Mouse (Mus musculus) heart, embryonic 13.5 days (tissue): ENCODE measurements at regions not wholly inside any gene's neighbourhood (a gene's known extent, or its start where the extent isn't known, plus 50 kb on each side); places are given as distances from the start of the nearest gene placed in this dataset.
A peak's percentile ranks its signal among the peaks of the same experiment; 100 is the strongest.

Experiments used
- ATAC-seq: fragments of 200-750 bp; cut with Nextera tagmentation; 2 replicates; pipeline ENCODE4 v1.8.0; 2017; ENCODE audit warnings: moderate TSS enrichment; ENCODE audit not compliant: insufficient number of reproducible peaks, low FRiP score, low TSS enrichment; ENCODE audit errors: extremely low read depth
- H3K27ac ChIP-seq: fragments of 300-500 bp; sonication (generic); replicated peaks from 2 replicates; pipeline ENCODE4 v1.5.1; 2015; ENCODE audit warnings: moderate library complexity, mild to moderate bottlenecking, inconsistent platforms
- H3K27me3 ChIP-seq: fragments of 300-500 bp; sonication (generic); replicated peaks from 2 replicates; pipeline ENCODE4 v1.6.1; 2015; ENCODE audit warnings: mild to moderate bottlenecking, inconsistent platforms
- H3K36me3 ChIP-seq: fragments of 300-500 bp; sonication (generic); 2 replicates; pipeline ENCODE4 v1.6.1; 2015; ENCODE audit warnings: mild to moderate bottlenecking, inconsistent platforms
- H3K4me1 ChIP-seq: fragments of 300-500 bp; sonication (generic); 2 replicates; pipeline ENCODE4 v1.6.1; 2015; ENCODE audit warnings: inconsistent platforms
- H3K4me2 ChIP-seq: fragments of 300-500 bp; sonication (generic); 2 replicates; pipeline ENCODE4 v1.6.1; 2015; ENCODE audit warnings: inconsistent platforms, mild to moderate bottlenecking, moderate library complexity
- H3K4me3 ChIP-seq: fragments of 300-500 bp; sonication (generic); 2 replicates; pipeline ENCODE4 v1.5.1; 2015; ENCODE audit warnings: moderate library complexity, mild to moderate bottlenecking, inconsistent platforms
- H3K9ac ChIP-seq: fragments of 300-500 bp; sonication (generic); 2 replicates; pipeline ENCODE4 v1.6.1; 2015; ENCODE audit warnings: inconsistent platforms, mild to moderate bottlenecking, moderate library complexity
- H3K9me3 ChIP-seq: fragments of 300-500 bp; sonication (generic); 2 replicates; pipeline ENCODE4 v1.6.1; 2016; ENCODE audit warnings: inconsistent platforms
- WGBS: fragments of 180-500 bp; shearing (Covaris S2); methylation state at CpG from one replicate; pipeline ENCODE4 v1.1.7; 2015; ENCODE audit warnings: mixed read lengths; 5-methylcytosine and 5-hydroxymethylcytosine counted together

GRCm38 (mm10) chr14:55301996-55302395 is 80.2 kb downstream of the Dhrs2 start:
- peaks cover 11% of the 10 kb centered on the region; the same call in 1 of the 2 replicates for H3K4me1 ChIP-seq
- no peaks in the 10 kb centered on the region for H3K27me3 ChIP-seq
- no peaks in the 10 kb centered on the region for H3K9me3 ChIP-seq
- 46% methylated on average over 2 of the region's 2 CpGs for WGBS
- no peak overlapping the region for H3K27ac ChIP-seq
- no peaks in the 10 kb centered on the region for H3K36me3 ChIP-seq
- no peak for ATAC-seq
- H3K4me3 ChIP-seq, result no peak overlapping the region
- H3K9ac ChIP-seq, result no peak overlapping the region
- no peak overlapping the region for H3K4me2 ChIP-seq

- ATAC-seq, result peak; percentile 58; the same call in 1 of the 2 replicates
- H3K27ac ChIP-seq, result peak overlapping the region; percentile 97
- H3K9ac ChIP-seq, result no peak overlapping the region
- H3K9me3 ChIP-seq, result no peaks in the 10 kb centered on the region; the same call in 1 of the 2 replicates
- H3K27me3 ChIP-seq, result no peaks in the 10 kb centered on the region
- H3K4me1 ChIP-seq, result peaks cover 14% of the 10 kb centered on the region
- peak overlapping the region; percentile 16; the same call in 1 of the 2 replicates for H3K4me2 ChIP-seq
- 10% methylated on average over 5 of the region's 6 CpGs for WGBS
- H3K4me3 ChIP-seq, result no peak overlapping the region
- no peaks in the 10 kb centered on the region for H3K36me3 ChIP-seq
Measured at GRCm38 (mm10) chr14:55313615-55314014, 91.8 kb downstream of the Dhrs2 start.

GRCm38 (mm10) chr14:55323897-55324296 is 102.1 kb downstream of the Dhrs2 start:
- no peaks in the 10 kb centered on the region for H3K9me3 ChIP-seq
- no peaks in the 10 kb centered on the region for H3K27me3 ChIP-seq
- H3K9ac ChIP-seq, result no peak overlapping the region
- no peak overlapping the region for H3K4me3 ChIP-seq
- H3K27ac ChIP-seq, result no peak overlapping the region
- no peak for ATAC-seq
- H3K36me3 ChIP-seq, result no peaks in the 10 kb centered on the region
- H3K4me1 ChIP-seq, result peaks cover 11% of the 10 kb centered on the region; the same call in 1 of the 2 replicates
- no peak overlapping the region for H3K4me2 ChIP-seq

- Histone ChIP-seq H3K4me2 (no peak overlapping the region), H3K27me3 (no peaks in the 10 kb centered on the region), H3K27ac (no peak overlapping the region), H3K4me3 (no peak overlapping the region), H3K36me3 (no peaks in the 10 kb centered on the region), H3K4me1 (peaks cover 11% of the 10 kb centered on the region; the same call in 1 of the 2 replicates), H3K9me3 (no peaks in the 10 kb centered on the region), H3K9ac (no peak overlapping the region)
- 49% methylated on average over 3 of the region's 3 CpGs for WGBS
- ATAC-seq, result no peak
Measured at GRCm38 (mm10) chr14:55324335-55324734, 102.5 kb downstream of the Dhrs2 start.

- Histone ChIP-seq H3K4me2 (no peak overlapping the region), H3K4me3 (no peak overlapping the region), H3K4me1 (peaks cover 21% of the 10 kb centered on the region), H3K9me3 (no peaks in the 10 kb centered on the region), H3K9ac (no peak overlapping the region), H3K27ac (no peak overlapping the region), H3K36me3 (no peaks in the 10 kb centered on the region), H3K27me3 (no peaks in the 10 kb centered on the region)
- ATAC-seq, result no peak
- 44% methylated on average over 3 of the region's 3 CpGs for WGBS
Measured at GRCm38 (mm10) chr14:55333812-55334211, 112.0 kb downstream of the Dhrs2 start.

- H3K27me3 ChIP-seq, result no peaks in the 10 kb centered on the region
- 90% methylated on average over 7 of the region's 7 CpGs for WGBS
- H3K4me2 ChIP-seq, result no peak overlapping the region
- H3K36me3 ChIP-seq, result no peaks in the 10 kb centered on the region
- H3K27ac ChIP-seq, result no peak overlapping the region
- ATAC-seq, result no peak
- H3K9me3 ChIP-seq, result no peaks in the 10 kb centered on the region
- no peak overlapping the region for H3K4me3 ChIP-seq
- no peak overlapping the region for H3K9ac ChIP-seq
- H3K4me1 ChIP-seq, result peaks cover 26% of the 10 kb centered on the region
Measured at GRCm38 (mm10) chr14:55334305-55334704, 112.5 kb downstream of the Dhrs2 start.

GRCm38 (mm10) chr14:55335586-55335985 is 113.8 kb downstream of the Dhrs2 start:
- no peak for ATAC-seq
- H3K36me3 ChIP-seq, result no peaks in the 10 kb centered on the region
- no peak overlapping the region for H3K9ac ChIP-seq

GRCm38 (mm10) chr14:55336451-55337195 is 114.8 kb downstream of the Dhrs2 start:
- peaks cover 28% of the 10 kb centered on the region for H3K4me1 ChIP-seq
- no peak overlapping the region for H3K9ac ChIP-seq
- WGBS, result 37% methylated on average over 5 of the region's 5 CpGs
- H3K4me3 ChIP-seq, result no peak overlapping the region
- H3K27me3 ChIP-seq, result no peaks in the 10 kb centered on the region
- H3K9me3 ChIP-seq, result no peaks in the 10 kb centered on the region
- H3K4me2 ChIP-seq, result no peak overlapping the region
- ATAC-seq, result no peak
- H3K36me3 ChIP-seq, result no peaks in the 10 kb centered on the region
- H3K27ac ChIP-seq, result peak overlapping the region; percentile 51; the same call in 1 of the 2 replicates

More at GRCm38 (mm10) chr14:55335586-55335985, 113.8 kb downstream of the Dhrs2 start:
- no peak overlapping the region for H3K4me2 ChIP-seq
- H3K4me3 ChIP-seq, result no peak overlapping the region
- no peak overlapping the region for H3K27ac ChIP-seq
- 79% methylated on average over 1 of the region's 1 CpGs for WGBS
- no peaks in the 10 kb centered on the region for H3K9me3 ChIP-seq
- H3K4me1 ChIP-seq, result peaks cover 28% of the 10 kb centered on the region
- H3K27me3 ChIP-seq, result no peaks in the 10 kb centered on the region

- Histone ChIP-seq H3K9me3 (no peaks in the 10 kb centered on the region), H3K9ac (no peak overlapping the region), H3K27ac (peak overlapping the region; percentile 65), H3K4me2 (no peak overlapping the region), H3K27me3 (no peaks in the 10 kb centered on the region), H3K36me3 (no peaks in the 10 kb centered on the region), H3K4me1 (peaks cover 28% of the 10 kb centered on the region), H3K4me3 (no peak overlapping the region)
- no peak for ATAC-seq
- 54% methylated on average over 9 of the region's 9 CpGs for WGBS
Measured at GRCm38 (mm10) chr14:55338010-55338409, 116.2 kb downstream of the Dhrs2 start.

- H3K27ac ChIP-seq, result peak overlapping the region; percentile 65
- ATAC-seq, result no peak
- WGBS, result 22% methylated on average over 7 of the region's 7 CpGs
Measured at GRCm38 (mm10) chr14:55338500-55338899, 116.7 kb downstream of the Dhrs2 start.

GRCm38 (mm10) chr14:55339036-55339614 is 117.3 kb downstream of the Dhrs2 start:
- peaks cover 28% of the 10 kb centered on the region for H3K4me1 ChIP-seq
- ATAC-seq, result no peak
- no peak overlapping the region for H3K4me3 ChIP-seq
- no peak overlapping the region for H3K9ac ChIP-seq
- 47% methylated on average over 9 of the region's 9 CpGs for whole genome bisulfite sequencing
- H3K9me3 ChIP-seq, result no peaks in the 10 kb centered on the region
- H3K27ac ChIP-seq, result peak overlapping the region; percentile 29
- no peaks in the 10 kb centered on the region for H3K36me3 ChIP-seq
- no peak overlapping the region for H3K4me2 ChIP-seq
- H3K27me3 ChIP-seq, result no peaks in the 10 kb centered on the region

More at GRCm38 (mm10) chr14:55338500-55338899, 116.7 kb downstream of the Dhrs2 start:
- Histone ChIP-seq H3K4me1 (peaks cover 28% of the 10 kb centered on the region), H3K9ac (no peak overlapping the region), H3K27me3 (no peaks in the 10 kb centered on the region), H3K4me3 (no peak overlapping the region), H3K36me3 (no peaks in the 10 kb centered on the region), H3K9me3 (no peaks in the 10 kb centered on the region), H3K4me2 (no peak overlapping the region)

- Histone ChIP-seq H3K4me2 (no peak overlapping the region), H3K9ac (no peak overlapping the region), H3K9me3 (no peaks in the 10 kb centered on the region), H3K36me3 (no peaks in the 10 kb centered on the region), H3K27me3 (no peaks in the 10 kb centered on the region), H3K4me1 (peaks cover 10% of the 10 kb centered on the region), H3K4me3 (no peak overlapping the region), H3K27ac (no peak overlapping the region)
- 44% methylated on average over 1 of the region's 1 CpGs for WGBS
- no peak for ATAC-seq
Measured at GRCm38 (mm10) chr14:55343341-55343740, 121.5 kb downstream of the Dhrs2 start.
